Mouse (Mus musculus): ENCODE measurements around the gene Apba1. TPM values are rescaled to one million over a fixed set of nuclear protein-coding genes. Genes with fewer than 3 reads are reported as not detected.

Gene Apba1
- polyA plus RNA-seq, 2 experiments: 0.55 to 2.5 TPM

DNA sequence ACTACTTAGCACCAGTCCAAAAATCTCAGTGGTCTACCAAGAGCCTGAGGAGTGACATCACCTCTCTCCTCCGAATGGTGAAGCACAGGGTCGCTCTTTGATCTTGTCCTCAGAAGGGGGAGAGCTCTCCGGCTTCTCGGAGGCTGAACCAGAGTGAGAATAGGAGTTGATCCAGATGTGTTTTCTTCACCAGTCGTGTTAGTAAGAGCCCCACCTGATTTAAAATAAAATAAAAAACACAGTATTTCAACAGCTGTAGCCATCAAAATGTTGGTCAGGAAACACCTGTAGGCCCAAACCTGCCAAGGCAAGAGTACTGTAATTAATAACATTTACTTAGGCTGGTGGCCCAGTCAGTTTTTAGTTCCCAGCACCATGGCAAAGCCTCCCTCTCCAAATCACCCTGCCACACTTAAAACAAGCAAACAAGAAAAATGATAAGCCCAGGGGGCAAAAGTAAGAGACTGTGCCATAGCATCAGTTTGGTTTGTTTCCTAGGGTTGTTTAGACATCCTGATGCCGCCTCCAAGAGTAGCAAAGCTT is 219.3 kb downstream of the Apba1 start:
- ATAC-seq (ENCODE audit: low FRiP score, low read depth) (peak; percentile 53), DNase-seq (ENCODE audit: low spot score) (peak; percentile 43)
- Histone ChIP-seq H3K9me3 (ENCODE audit: control insufficient read depth, low read length) (no peaks in the 10 kb centered on the region), H3K9ac (ENCODE audit: low read depth, low read length, severe bottlenecking) (no peak overlapping the region), H3K27me3 (ENCODE audit: control insufficient read depth, insufficient read depth, low read length) (no peaks in the 10 kb centered on the region), H3K4me3 (replicated peaks; ENCODE audit: low read length) (no peak overlapping the region), H3K36me3 (ENCODE audit: control insufficient read depth, insufficient read depth, low read length) (no peaks in the 10 kb centered on the region), H3K4me1 (ENCODE audit: control insufficient read depth, insufficient read depth, low read length) (peaks cover 9% of the 10 kb centered on the region; the same call in 1 of the 2 replicates), H3K27ac (replicated peaks; ENCODE audit: low read depth, low read length) (no peak overlapping the region), H3K4me2 (replicated peaks; ENCODE audit: low read depth, low read length, severe bottlenecking) (no peak overlapping the region)
- TF ChIP-seq POLR2A (IDR thresholded peaks at IDR 0.05; ENCODE audit: borderline replicate concordance, extremely low read depth, insufficient read depth, insufficient read length): no peak
- WGBS: 38% methylated on average over 6 of the region's 6 CpGs

DNA sequence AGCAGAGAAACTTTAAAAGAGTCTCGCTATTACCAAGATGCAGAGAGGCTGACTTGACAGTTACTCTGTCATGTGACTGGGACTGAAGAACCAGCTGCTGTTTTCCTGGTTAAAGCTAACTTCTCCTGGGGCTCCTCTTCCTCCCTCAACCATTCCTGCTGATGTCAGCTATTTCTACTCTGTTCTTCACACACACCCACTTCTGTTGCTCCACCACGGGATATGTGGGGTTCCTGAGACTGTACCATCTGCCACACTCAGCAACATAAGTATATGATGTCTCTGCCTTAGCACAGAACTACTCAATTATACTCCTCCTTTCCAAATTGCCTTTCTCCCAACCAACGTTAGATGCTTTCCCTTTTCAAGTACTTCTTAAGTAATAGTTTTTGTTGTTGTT is 221.9 kb downstream of the Apba1 start:
- DNase-seq (ENCODE audit: low spot score) (no peak), ATAC-seq (ENCODE audit: low FRiP score, low read depth) (no peak)
- 68% methylated on average over 3 of the region's 3 CpGs for WGBS
- no peak overlapping the region for H3K4me3 ChIP-seq (replicated peaks; ENCODE audit: low read length)
- no peaks in the 10 kb centered on the region for H3K36me3 ChIP-seq (ENCODE audit: control insufficient read depth, insufficient read depth, low read length)
- peaks cover 4% of the 10 kb centered on the region; the same call in 1 of the 2 replicates for H3K4me1 ChIP-seq (ENCODE audit: control insufficient read depth, insufficient read depth, low read length)
- TF ChIP-seq POLR2A (IDR thresholded peaks at IDR 0.05; ENCODE audit: borderline replicate concordance, extremely low read depth, insufficient read depth, insufficient read length): no peak
- H3K27me3 ChIP-seq (ENCODE audit: control insufficient read depth, insufficient read depth, low read length): no peaks in the 10 kb centered on the region
- H3K9ac ChIP-seq (ENCODE audit: low read depth, low read length, severe bottlenecking): no peak overlapping the region
- H3K9me3 ChIP-seq (ENCODE audit: control insufficient read depth, low read length): no peaks in the 10 kb centered on the region
- H3K27ac ChIP-seq (replicated peaks; ENCODE audit: low read depth, low read length): no peak overlapping the region
- no peak overlapping the region for H3K4me2 ChIP-seq (replicated peaks; ENCODE audit: low read depth, low read length, severe bottlenecking)

DNA sequence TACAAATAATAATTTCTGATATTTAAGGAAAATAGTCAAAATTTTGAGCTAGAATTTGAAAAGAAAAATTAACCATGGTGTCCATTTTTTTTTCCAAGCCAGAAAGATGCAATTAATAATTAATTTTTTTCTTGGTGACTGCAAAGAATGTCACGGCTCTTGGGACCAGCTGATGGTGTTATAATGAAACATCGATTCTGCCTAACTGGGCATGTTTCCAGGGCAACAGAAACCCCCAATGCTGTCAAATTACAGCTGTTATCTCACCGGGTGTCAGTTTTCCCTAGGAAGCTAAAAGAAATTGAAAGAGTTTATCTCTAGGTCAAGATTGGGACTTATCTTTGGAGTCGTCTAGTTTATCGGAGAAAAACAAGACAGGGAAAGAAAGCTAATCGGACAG is 225.5 kb downstream of the Apba1 start:
- Histone ChIP-seq H3K4me1 (ENCODE audit: control insufficient read depth, insufficient read depth, low read length) (no peaks in the 10 kb centered on the region), H3K27ac (replicated peaks; ENCODE audit: low read depth, low read length) (no peak overlapping the region), H3K4me2 (replicated peaks; ENCODE audit: low read depth, low read length, severe bottlenecking) (no peak overlapping the region), H3K9me3 (ENCODE audit: control insufficient read depth, low read length) (no peaks in the 10 kb centered on the region), H3K27me3 (ENCODE audit: control insufficient read depth, insufficient read depth, low read length) (no peaks in the 10 kb centered on the region), H3K4me3 (replicated peaks; ENCODE audit: low read length) (no peak overlapping the region), H3K9ac (ENCODE audit: low read depth, low read length, severe bottlenecking) (no peak overlapping the region), H3K36me3 (ENCODE audit: control insufficient read depth, insufficient read depth, low read length) (no peaks in the 10 kb centered on the region)
- no peak for TF ChIP-seq POLR2A (IDR thresholded peaks at IDR 0.05; ENCODE audit: borderline replicate concordance, extremely low read depth, insufficient read depth, insufficient read length)
- ATAC-seq (ENCODE audit: low FRiP score, low read depth): no peak
- DNase-seq (ENCODE audit: low spot score): no peak
- WGBS: 80% methylated on average over 6 of the region's 6 CpGs

DNA sequence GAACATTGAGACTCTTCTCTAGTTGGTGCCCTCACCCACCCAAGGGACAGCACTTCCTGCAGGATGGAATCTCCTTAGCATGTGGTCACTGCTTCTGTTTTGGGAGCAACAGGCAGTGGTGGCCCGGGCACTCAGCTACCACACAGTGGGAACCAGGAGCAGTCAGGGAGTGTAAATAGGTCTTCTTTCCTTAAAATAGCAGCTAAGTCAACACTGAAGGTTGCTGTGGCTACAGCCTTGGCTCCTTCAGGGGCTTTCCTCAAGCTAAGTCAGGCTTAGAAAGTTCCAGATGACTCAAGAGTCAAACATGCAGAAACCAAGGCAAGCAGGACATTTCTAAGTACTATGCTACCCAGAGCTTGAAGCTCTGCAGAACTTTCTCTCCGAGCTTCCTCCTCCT is 228.6 kb downstream of the Apba1 start:
- H3K9me3 ChIP-seq (ENCODE audit: control insufficient read depth, low read length): no peaks in the 10 kb centered on the region
- no peaks in the 10 kb centered on the region for H3K27me3 ChIP-seq (ENCODE audit: control insufficient read depth, insufficient read depth, low read length)
- H3K9ac ChIP-seq (ENCODE audit: low read depth, low read length, severe bottlenecking): no peak overlapping the region
- 54% methylated on average over 2 of the region's 2 CpGs for WGBS
- H3K36me3 ChIP-seq (ENCODE audit: control insufficient read depth, insufficient read depth, low read length): no peaks in the 10 kb centered on the region
- H3K4me3 ChIP-seq (replicated peaks; ENCODE audit: low read length): no peak overlapping the region
- TF ChIP-seq POLR2A (IDR thresholded peaks at IDR 0.05; ENCODE audit: borderline replicate concordance, extremely low read depth, insufficient read depth, insufficient read length): no peak
- no peak overlapping the region for H3K27ac ChIP-seq (replicated peaks; ENCODE audit: low read depth, low read length)
- no peak for DNase-seq (ENCODE audit: low spot score)
- no peak overlapping the region for H3K4me2 ChIP-seq (replicated peaks; ENCODE audit: low read depth, low read length, severe bottlenecking)
- no peak for ATAC-seq (ENCODE audit: low FRiP score, low read depth)
- no peaks in the 10 kb centered on the region for H3K4me1 ChIP-seq (ENCODE audit: control insufficient read depth, insufficient read depth, low read length)

DNA sequence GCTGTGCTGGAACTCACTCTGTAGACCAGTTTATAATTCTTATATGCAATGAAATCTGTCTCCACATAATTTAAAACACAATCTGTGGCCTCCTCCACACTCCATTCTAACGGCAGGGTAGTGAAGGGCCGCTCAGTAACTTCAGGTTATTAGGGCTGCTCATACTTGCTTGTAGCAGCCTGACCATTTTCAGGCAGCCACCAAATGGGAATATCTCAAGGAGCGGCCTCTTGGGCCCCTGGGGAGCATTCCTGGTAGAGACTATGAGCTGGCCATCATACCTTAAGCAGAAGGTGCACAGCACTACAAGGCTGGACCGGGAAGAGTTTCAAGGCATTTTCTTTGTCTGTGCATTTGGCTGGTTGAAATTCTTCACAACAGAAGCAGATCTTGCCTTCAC is 229.5 kb downstream of the Apba1 start:
- WGBS: 76% methylated on average over 4 of the region's 4 CpGs
- no peaks in the 10 kb centered on the region for H3K4me1 ChIP-seq (ENCODE audit: control insufficient read depth, insufficient read depth, low read length)
- no peak overlapping the region for H3K9ac ChIP-seq (ENCODE audit: low read depth, low read length, severe bottlenecking)
- H3K4me3 ChIP-seq (replicated peaks; ENCODE audit: low read length): no peak overlapping the region
- no peak overlapping the region for H3K27ac ChIP-seq (replicated peaks; ENCODE audit: low read depth, low read length)
- no peak for TF ChIP-seq POLR2A (IDR thresholded peaks at IDR 0.05; ENCODE audit: borderline replicate concordance, extremely low read depth, insufficient read depth, insufficient read length)
- no peak for DNase-seq (ENCODE audit: low spot score)
- H3K27me3 ChIP-seq (ENCODE audit: control insufficient read depth, insufficient read depth, low read length): no peaks in the 10 kb centered on the region
- H3K9me3 ChIP-seq (ENCODE audit: control insufficient read depth, low read length): no peaks in the 10 kb centered on the region
- H3K36me3 ChIP-seq (ENCODE audit: control insufficient read depth, insufficient read depth, low read length): no peaks in the 10 kb centered on the region
- no peak for ATAC-seq (ENCODE audit: low FRiP score, low read depth)
- no peak overlapping the region for H3K4me2 ChIP-seq (replicated peaks; ENCODE audit: low read depth, low read length, severe bottlenecking)
